Mouse (Mus musculus): ENCODE results near the gene Arl16. TPM values are rescaled to one million over a fixed set of nuclear protein-coding genes. Genes with fewer than 3 reads are reported as not detected.
"Not testable (repeated sequence)": the region's sequence is repeated elsewhere in the genome, so short reads cannot be mapped to it uniquely, and the experiment has no call there.

Gene Arl16
- 11.2 and 14.7 TPM in 2 replicates for total RNA-seq (2014; fragmentation: Nextera tagmentation)
- 8.8 and 21.9 TPM in 2 replicates for total RNA-seq (2017)

DNA sequence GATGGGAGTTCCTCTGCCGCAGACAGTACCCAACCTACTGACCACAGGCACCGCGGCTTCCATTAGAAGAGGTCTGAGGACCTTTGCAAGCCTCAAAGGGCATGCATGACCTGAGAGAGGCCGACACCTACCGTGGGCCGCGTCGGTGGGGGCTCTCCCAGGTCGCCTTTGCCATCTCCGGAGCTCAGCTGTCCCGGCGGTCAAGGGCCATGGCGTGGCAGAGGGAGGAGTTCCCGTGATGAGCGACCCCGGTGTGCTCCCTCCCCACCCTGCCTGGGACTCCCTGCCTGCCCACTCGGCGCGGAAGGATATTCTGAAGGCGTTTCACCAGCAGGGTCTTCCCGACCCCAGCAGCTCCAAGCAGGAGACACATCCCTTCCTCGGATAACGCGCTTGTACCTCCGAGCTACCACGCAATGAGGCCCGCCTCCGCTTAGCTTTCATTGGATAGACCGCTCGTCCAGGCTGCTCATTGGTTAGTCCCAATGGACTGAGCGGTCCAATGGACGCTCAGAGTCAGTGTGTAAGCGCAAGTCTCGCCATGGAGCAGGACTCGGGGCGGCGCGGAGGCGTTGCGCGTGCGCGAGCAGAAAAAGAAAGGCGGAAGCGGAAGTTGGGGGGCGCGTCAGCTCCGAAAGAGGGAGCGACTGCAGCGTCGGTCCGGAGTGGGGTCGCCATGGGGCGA lies at the start of gene Arl16:
TSS of gene Arl16 (minus strand) at position 557 of the 685 bp plus-strand sequence.
- ATAC-seq (replicated peaks; ENCODE audit: low FRiP score, low TSS enrichment, poor library complexity, severe bottlenecking) = peak; percentile 98

DNA sequence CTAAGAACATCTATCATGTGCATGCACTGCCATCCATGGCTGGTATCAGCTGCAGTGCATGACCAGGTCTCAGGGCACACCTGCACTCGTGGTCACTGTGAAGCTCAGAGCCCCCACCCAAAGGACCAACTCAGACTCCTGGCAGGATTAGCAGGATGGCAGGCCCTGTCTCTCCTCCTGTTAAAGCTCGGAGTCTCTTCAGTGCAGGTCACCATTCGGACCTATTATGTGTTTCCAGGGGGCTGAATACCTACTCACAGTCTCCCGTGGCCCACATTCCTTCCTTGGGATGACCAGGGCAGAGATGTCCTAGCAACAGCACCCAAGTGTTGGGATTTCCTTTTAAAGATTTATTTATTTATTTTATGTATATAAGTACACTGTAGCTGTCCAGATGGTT lies 49.7 kb upstream of the Arl16 start:
- ATAC-seq (replicated peaks; ENCODE audit: low FRiP score, low TSS enrichment, poor library complexity, severe bottlenecking) = no peak

DNA sequence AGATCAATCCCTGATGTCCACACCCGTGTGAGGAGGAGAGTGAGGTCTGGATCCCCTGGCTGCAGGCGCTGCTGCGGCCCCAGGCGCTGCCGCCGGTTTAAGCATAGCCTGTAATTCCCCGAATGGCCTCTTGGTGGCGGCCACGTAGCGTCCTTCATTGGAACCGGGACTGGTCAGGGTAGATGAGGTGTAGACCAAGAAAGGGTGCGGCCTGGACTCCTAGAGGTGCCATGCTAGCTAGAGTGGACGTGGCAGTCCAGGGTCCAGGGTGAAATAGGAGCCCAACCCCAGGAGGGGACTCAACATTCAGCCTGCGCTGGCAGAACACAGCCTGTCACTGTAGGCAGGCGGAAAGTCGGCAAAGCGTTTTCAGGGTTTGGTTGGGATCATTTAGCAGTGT lies 48.2 kb upstream of the Arl16 start:
- ATAC-seq (replicated peaks; ENCODE audit: low FRiP score, low TSS enrichment, poor library complexity, severe bottlenecking) = peak; percentile 50

DNA sequence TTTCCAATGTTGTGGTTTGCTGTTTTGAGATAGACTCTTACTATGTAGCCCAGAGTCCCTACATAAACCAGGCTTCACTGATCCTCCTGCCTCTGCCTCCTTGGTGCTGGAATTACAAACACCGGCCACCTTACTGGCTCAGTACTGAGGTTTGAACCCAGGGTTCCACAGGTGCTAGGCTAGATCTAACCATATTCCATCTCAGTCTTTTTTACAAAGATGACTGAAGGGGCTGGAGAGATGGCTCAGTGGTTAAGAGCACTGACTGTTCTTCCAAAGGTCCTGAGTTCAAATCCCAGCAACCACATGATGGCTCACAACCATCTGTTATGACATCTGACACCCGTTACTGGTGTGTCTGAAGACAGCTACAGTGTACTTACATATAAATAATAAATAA lies 46.9 kb upstream of the Arl16 start:
- not testable (repeated sequence) for ATAC-seq (replicated peaks; ENCODE audit: low FRiP score, low TSS enrichment, poor library complexity, severe bottlenecking)

DNA sequence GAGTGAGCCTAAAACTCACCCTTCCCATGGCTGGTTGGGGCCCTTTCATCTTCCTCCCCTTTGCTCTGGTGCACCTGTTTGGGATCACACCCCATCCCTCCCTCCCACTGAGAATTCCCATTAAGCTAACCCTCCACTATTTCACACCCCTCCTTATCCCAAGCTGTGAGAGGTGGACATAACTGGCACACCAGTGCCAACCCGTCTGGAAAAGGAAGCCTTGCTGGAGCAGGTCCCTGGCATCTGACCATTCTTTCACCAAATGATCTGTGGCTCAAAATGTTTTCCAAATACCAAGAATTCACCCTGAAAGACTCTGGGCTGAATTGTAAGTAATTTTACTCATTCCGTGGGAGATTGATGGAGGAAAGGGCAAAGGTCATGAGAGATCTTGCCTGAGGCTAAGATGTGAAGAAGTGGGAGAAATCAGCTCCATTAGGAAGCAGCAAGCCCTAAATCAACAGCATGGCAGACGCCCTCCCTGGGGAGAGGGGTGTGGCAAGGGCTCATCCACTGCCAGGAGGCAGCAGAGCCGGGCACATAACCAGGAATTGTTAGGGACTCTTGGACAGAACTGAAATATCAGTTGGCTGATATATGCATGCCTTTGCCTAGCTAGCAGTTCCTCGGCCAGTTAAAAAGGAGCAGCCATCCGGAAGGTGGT lies 45.5 kb upstream of the Arl16 start:
- no peak for ATAC-seq (replicated peaks; ENCODE audit: low FRiP score, low TSS enrichment, poor library complexity, severe bottlenecking)

DNA sequence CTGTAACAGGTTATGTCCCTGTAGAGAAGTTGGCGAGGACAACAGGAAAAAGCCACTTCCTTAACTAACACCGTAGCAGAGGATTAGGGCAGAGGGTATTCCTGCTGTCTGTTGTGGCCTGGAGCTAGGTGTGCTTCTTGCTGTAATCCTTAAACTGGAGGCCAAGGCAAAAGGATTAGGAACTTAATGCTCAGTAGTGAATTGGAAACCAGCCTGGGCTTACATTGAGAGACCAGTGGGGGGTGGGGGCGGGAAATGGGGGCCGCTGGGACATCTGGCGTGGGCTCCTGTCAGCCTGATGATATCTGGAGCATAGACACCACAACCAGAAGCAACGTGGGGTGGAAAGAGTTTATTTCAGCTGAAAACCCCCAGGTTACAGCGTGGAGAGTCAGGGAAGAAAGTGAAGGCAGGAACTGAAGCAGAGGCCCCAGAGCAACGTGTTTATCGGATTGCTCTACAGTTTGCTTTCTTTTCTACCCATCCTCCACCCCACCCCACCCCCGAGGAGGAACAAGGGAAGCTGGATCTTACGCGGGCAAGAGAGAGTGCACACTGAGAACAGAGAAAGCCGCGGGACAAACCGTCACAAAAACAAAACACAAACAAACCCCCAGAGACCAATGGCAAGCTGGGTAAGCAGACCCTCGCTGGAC lies 43.1 kb upstream of the Arl16 start:
- ATAC-seq (replicated peaks; ENCODE audit: low FRiP score, low TSS enrichment, poor library complexity, severe bottlenecking) = peak; percentile 80

DNA sequence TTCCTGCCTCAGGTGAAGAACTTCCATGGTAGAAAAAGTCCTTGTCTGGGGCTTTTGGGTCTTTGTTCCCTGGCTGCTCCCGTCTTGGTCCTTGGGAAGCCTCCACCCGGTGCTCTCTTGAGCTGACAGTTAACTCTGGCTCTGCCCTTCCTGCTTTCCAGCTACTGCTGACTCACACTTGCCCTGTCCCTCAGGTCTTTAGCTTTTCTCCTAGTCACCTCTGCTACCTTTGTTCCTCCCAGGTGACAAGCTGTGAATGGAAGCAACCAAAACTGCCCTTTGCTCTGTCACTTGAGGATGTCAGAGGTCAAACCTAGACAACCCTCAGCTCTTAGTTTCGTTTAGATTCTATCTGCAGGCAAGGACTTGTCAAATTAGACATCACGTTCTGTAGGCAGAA lies 42.5 kb upstream of the Arl16 start:
- no peak for ATAC-seq (replicated peaks; ENCODE audit: low FRiP score, low TSS enrichment, poor library complexity, severe bottlenecking)

DNA sequence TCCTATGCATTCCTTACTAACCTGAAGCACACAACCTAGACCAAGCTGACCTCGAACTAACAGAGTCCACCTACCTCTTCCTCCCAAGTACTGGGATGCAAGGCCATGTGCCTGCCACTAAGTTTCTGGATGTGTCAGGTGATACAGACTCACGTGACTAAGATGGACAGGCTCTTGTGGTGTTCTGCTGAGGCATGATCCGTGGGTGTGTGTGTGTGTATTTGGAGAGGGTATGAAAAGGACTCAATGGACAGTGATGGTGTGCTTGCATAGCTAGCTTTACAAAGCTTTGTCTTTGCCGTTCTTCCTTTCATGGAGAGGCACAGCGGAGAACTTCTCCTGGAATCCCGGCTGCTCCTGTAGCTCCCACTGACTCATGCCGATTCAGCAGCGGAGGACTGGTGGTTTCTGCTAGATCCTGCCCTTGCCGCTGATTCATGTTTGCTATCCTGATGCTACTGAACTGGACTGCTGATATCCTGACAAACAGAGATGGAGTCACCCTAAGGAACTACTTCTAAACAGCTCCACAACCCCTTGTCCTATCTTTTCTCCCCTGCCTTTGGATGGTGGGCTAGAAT lies 41.0 kb upstream of the Arl16 start:
- ATAC-seq (replicated peaks; ENCODE audit: low FRiP score, low TSS enrichment, poor library complexity, severe bottlenecking) = no peak

DNA sequence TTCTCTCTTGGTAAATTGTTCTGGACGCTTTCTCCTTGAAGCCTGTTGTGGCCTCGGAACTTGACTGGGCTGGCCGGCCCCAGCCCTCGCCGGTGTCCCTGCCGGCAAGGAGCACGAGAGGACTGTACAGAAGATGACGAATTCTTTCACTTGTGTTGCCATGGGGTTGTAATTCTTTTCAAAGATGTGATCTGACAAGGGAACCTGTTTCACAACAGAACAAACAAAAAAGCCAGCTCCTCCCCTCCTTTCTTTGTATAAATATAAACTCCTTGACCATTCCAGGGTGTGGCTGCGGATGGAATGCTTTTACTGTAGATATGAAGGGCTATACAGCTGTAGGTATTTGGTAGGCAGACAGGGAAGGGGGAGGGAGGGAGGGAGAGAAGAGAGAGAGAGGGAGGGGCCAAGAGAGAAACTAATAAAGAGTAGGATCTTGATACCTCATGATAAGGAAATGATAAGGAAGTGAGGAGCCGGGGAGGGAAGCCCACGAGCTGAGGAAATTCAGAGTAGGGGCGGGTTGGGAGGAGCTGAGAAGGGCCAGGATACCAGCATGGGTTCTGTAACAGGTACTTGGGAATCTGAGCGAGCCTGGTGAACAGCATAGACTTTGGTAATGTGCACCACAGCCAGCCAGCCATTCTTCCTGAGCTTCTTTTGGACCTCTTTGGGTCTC lies 40.3 kb upstream of the Arl16 start:
- ATAC-seq (replicated peaks; ENCODE audit: low FRiP score, low TSS enrichment, poor library complexity, severe bottlenecking) = no peak

DNA sequence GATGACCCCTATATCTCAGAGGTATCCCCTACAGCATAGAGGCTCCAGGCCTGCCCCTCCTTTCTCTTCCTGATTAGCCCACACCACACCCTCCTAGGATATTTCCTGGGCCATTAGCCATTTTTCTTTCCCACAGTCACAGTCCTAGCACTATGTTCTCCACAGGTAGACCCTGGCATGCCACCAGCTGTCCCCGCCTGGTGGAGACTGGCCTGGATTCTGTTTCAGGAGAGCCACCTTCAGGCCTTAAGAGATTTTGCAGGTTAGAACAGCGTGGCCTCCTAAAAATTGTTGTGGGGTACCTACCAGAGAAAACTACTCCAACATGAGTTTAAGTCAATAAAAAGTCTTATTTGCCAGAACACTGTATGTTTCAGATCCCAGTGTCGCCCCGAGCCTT lies 39.5 kb upstream of the Arl16 start:
- no peak for ATAC-seq (replicated peaks; ENCODE audit: low FRiP score, low TSS enrichment, poor library complexity, severe bottlenecking)

DNA sequence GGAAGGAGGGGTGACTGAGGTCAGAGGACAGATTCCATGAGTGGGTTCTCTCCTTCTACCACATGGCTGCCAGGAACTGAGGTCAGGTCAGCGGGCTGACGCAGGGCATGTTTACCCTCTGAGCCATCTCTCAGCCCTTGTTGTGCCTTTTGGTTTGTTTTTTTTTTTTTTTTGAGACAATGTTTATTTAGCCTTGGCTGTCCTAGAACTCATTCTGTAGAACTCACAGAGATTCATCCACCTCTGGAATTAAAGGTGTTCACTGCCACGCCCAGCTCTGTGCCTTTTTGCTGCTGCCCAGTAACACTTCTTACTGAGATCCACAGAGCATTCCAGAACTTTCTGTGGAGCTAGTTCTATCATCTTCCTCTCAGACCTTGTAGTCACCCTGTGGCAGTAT lies 38.3 kb upstream of the Arl16 start:
- no peak for ATAC-seq (replicated peaks; ENCODE audit: low FRiP score, low TSS enrichment, poor library complexity, severe bottlenecking)

DNA sequence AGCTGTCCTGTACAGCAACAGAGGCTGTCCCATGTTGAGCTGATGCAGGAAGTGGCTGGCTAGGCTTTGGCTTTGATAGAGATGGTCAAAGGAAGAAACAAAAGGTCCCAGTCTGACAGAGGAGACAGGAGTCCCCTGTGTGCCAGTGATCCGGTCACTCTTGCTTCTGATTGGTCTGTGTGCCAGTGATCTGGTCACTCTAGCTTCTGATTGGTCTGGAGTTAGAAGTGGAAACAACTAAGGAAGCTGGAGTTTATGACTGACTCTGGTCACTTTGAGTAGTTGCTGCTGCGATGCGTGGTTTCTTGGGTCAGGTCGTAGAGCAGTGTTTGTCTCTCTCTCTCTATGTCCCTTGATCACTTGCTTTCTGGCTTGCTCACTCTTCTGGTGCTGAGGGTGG lies 34.3 kb upstream of the Arl16 start:
- ATAC-seq (replicated peaks; ENCODE audit: low FRiP score, low TSS enrichment, poor library complexity, severe bottlenecking) = no peak

DNA sequence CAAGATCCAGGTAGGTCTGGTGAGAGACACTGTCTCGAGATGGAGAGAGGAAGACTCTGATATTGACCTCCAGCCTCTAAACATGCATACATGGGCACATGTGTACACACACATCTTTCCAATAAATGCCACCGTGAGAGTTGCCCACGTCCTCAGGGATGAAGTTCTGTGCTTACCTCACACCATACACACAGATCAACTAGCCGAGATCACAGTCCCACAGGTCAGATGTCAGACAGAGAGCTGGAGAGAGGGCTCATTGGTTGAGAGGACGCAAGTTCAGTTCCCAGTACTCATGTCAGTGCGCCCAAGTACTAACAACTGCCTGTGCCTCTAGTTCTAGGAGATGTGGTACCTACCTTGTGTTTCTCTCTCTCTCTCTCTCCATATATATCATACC lies 33.6 kb upstream of the Arl16 start:
- ATAC-seq (replicated peaks; ENCODE audit: low FRiP score, low TSS enrichment, poor library complexity, severe bottlenecking) = no peak

DNA sequence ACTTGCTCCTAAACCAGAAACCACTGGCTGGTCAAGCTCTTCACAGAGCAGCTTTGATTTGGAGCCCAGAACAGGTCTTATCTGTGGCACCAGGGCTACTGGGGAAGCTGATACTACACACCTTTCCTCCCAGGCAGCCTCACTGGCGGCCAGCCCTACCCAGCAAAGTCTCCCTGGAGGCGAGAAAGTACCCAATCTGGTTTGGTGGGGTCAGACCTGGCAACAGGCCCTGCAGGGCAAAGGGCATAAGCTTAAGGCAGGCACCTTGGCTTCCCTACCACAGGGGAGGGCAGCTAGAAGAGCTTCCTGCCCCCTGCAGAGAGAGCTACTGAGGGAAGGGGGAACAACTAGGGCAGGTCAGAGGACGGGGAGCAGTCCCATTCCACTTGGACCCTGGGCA lies 33.0 kb upstream of the Arl16 start:
- 0 out of 2 replicates have a peak, but pooled peaks have one; percentile 25 for ATAC-seq (replicated peaks; ENCODE audit: low FRiP score, low TSS enrichment, poor library complexity, severe bottlenecking)

DNA sequence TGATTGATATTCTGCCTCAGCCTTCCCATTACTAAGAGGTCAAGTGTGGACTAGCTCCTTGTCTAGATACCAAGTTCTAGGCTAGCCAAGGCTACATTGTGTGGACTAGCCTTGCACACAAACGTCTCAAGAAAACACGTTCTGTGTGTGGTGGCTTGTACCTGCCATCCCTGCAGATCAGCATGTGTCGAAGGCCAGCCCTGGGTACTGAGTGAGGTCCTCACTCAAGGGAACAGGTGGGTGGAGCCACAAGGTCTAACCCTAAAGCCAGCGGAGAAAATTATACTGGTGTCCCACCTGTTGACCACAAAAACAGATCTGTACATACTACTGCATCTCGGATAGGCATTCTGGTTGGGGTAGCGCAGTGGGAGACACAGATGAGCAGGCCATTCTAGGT lies 32.5 kb upstream of the Arl16 start:
- ATAC-seq (replicated peaks; ENCODE audit: low FRiP score, low TSS enrichment, poor library complexity, severe bottlenecking) = no peak

DNA sequence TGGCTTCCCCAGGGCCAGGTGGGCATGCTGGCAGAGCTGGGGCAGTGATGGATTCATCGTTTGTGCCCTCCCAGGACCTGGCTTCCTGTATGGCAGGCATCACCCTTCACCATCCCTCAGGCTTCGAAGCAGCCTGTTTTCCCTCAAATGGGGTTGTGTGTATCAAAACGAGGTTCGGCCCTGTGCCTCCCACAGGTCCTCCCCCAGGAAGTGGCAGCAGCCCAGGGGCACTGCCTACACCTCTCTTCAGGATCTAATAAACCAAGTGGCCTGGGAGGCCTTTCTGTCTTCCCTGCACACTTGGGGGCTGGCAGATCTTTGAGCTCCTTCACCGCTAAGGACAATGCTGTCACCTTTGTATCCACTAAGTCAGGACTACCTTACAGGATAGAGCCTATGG lies 31.5 kb upstream of the Arl16 start:
- no peak for ATAC-seq (replicated peaks; ENCODE audit: low FRiP score, low TSS enrichment, poor library complexity, severe bottlenecking)

DNA sequence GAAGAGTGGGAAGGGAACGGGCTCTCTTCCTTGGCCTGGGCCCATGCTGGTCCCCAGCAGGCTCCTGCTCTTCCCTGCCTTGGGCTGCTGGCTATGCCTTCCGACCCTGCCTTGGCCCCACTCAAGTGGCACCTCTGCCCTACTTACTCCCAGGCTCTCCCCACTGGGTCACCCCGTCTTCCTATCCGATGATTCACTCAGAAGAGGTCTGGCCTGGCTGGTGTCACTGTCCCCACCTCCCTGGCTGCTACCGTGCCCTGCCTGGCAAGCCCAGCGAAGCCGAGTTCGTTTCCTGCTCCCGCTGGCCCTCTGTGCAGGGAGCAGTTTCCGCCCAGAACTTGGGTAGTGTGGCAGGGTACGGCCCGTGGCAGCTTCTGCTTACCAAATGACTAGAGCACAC lies 30.8 kb upstream of the Arl16 start:
- no peak for ATAC-seq (replicated peaks; ENCODE audit: low FRiP score, low TSS enrichment, poor library complexity, severe bottlenecking)

DNA sequence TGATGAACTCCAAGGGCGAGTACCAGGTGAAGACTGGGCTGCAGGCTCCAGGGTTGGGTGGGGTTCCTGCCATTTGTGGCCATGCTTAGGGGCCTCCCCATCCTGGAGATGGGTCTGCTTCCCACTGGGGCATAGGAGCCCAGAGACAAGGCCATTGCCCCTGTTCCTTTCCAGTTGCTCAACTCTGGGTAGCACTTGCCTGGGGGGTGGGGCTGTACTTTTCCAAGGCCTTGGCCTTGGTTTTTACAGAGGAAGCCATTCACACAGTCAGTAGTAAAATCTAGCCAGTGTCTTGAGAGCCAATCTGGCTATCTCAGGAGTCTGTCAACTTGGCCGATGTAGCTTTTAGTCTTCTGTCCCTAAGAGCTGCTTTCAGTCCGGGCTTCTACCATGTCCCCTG lies 30.0 kb upstream of the Arl16 start:
- no peak for ATAC-seq (replicated peaks; ENCODE audit: low FRiP score, low TSS enrichment, poor library complexity, severe bottlenecking)

DNA sequence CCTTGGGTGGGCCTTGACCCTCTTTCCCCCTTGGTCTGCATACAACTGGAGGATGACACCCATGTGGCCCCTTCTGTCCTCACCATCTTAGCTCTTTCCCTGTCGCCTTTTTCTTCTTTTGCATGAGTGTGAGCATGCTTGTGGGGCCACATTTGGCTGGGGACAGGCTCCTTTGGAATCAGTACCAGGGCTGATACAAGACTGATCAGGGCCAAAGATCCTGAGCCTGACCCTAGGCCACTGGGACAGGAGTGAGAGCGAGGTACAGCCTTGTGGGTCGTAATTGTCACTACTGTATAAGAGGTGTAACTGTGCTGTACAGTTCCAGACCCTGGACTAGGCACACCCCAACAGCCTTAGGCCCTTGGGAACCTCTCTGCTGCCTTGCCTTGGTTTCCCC lies 26.5 kb upstream of the Arl16 start:
- ATAC-seq (replicated peaks; ENCODE audit: low FRiP score, low TSS enrichment, poor library complexity, severe bottlenecking) = no peak

DNA sequence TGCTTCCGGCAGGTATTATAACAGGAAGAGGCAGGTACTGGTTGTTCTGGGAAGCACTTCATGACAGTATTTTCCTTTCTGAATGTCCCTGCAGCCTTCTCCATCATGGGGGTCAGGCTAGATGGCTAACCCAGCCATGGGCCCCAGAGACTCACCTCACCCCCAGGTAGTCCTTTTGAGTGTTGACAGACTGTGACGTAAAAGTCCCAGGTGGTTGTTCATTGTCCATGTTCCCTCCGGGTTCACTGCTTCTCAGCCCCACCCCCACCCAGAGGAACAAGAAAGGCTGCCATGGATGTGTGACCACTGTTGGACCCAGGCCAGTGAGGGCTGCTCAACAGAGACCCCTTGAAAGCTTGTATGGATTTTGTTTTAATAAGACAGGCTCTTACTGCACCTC lies 25.9 kb upstream of the Arl16 start:
- ATAC-seq (replicated peaks; ENCODE audit: low FRiP score, low TSS enrichment, poor library complexity, severe bottlenecking) = no peak

Measured in megakaryocyte-erythroid progenitor cell, adult 5-6 weeks (primary cell).